Mouse (Mus musculus) lung, adult 2 months (tissue): ENCODE measurements around the gene Thrb.

ENCODE experiments used
- CTCF ChIP-seq: fragments of 200-500 bp; IDR thresholded peaks from 2 replicates; pipeline ENCODE4 v1.5.1; 2011; ENCODE audit warnings: mild to moderate bottlenecking, low read length, control low read depth; ENCODE audit not compliant: insufficient read depth
- POLR2A ChIP-seq: fragments of 200-500 bp; IDR thresholded peaks from 2 replicates; pipeline ENCODE4 v1.6.1; 2011; ENCODE audit warnings: low read depth, mild to moderate bottlenecking, control low read depth, low read length, borderline replicate concordance; ENCODE audit errors: extremely low read depth

GRCm38 (mm10) chr14:18020128-18020527 lies 360.1 kb downstream of the Thrb start:
- no peak for TF ChIP-seq POLR2A
- no peak for TF ChIP-seq CTCF
